Mouse (Mus musculus): ENCODE results near the gene Erbb2. TPM values are rescaled to one million over a fixed set of nuclear protein-coding genes. Genes with fewer than 3 reads are reported as not detected.
A peak's percentile ranks its signal among the peaks of the same experiment; 100 is the strongest.

The Erbb2 gene
- 13.2 and 24.4 TPM in 2 replicates for total RNA-seq (2012; rRNA removed)

DNA sequence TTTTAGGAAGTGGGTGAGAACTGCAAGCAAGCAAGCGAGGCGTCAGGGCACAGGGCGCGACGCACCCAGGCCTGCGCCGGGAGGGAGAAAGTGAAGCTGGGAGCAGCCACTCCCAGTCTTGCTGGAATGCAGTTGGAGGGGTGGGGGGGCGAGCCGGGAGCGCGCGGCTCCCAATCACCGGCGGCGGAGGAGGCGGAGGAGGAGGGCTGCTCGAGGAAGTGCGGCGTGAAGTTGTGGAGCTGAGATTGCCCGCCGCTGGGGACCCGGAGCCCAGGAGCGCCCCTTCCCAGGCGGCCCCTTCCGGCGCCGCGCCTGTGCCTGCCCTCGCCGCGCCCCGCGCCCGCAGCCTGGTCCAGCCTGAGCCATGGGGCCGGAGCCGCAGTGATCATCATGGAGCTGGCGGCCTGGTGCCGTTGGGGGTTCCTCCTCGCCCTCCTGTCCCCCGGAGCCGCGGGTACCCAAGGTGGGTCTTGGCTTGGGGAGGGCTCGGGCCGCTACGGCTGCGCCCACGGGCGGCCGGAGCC is at the start of gene Erbb2:
TSS of gene Erbb2 (plus strand) at position 198 of the 524 bp plus-strand sequence.
- H3K27ac ChIP-seq (ENCODE audit: insufficient read depth, low read depth, low read length, poor library complexity, severe bottlenecking) = no peak within 1 kb of the TSS
- peak within 1 kb of the TSS; percentile 88 for H3K9ac ChIP-seq (ENCODE audit: insufficient read depth, low read depth, low read length, poor library complexity, severe bottlenecking)
- DNase-seq (ENCODE audit: low read depth, low spot score) = peak; percentile 71
- in situ Hi-C loops (cut with MboI; ENCODE audit: low sequenced_read_pairs in 2 of 2, unreplicated experiment in 2 of 2) = no loop called here
- peak within 1 kb of the TSS; percentile 85 to 96 for H3K4me3 ChIP-seq (ENCODE audit: insufficient read depth in 1 of 2, low read depth in 1 of 2, low read length in 2 of 2, poor library complexity in 1 of 2, severe bottlenecking in 1 of 2)
- H3K36me3 ChIP-seq (ENCODE audit: control insufficient read depth, insufficient read depth, low read length, poor library complexity, severe bottlenecking) = no peaks in the 10 kb centered on the region
- peaks cover 2 to 11% of the 10 kb centered on the region in 2 experiments; a peak in 1 of 4 replicates for H3K4me1 ChIP-seq (ENCODE audit: control insufficient read depth in 2 of 2, insufficient read depth in 2 of 2, low read length in 2 of 2, poor library complexity in 1 of 2)
- H3K9me3 ChIP-seq (ENCODE audit: control insufficient read depth, insufficient read depth, low read depth, low read length) = no peaks in the 10 kb centered on the region
- TF ChIP-seq ZNF384 (IDR thresholded peaks at IDR 0.05; ENCODE audit: low read depth, low read length) (no peak), MAFK (IDR thresholded peaks at IDR 0.05; ENCODE audit: insufficient read depth, low read depth, low read length) (no peak), ZC3H11A (IDR thresholded peaks at IDR 0.05; ENCODE audit: borderline replicate concordance, low read depth, low read length) (no peak)

- DNase-seq (ENCODE audit: low read depth, low spot score) = no peak
Observed at GRCm38 (mm10) chr11:98363817-98364216, 48.5 kb upstream of the Erbb2 start.

GRCm38 (mm10) chr11:98364410-98364809 is 47.9 kb upstream of the Erbb2 start:
- H3K4me1 ChIP-seq (ENCODE audit: control insufficient read depth in 2 of 2, insufficient read depth in 2 of 2, low read length in 2 of 2, poor library complexity in 1 of 2) = 0 out of 4 replicates have a peak, but pooled peaks cover 0 to 2% of the 10 kb centered on the region in 2 experiments
- in situ Hi-C loops (cut with MboI; ENCODE audit: low sequenced_read_pairs in 2 of 2, unreplicated experiment in 2 of 2) = no loop called here
- no peak for DNase-seq (ENCODE audit: low read depth, low spot score)
- TF ChIP-seq HCFC1 (IDR thresholded peaks at IDR 0.05; ENCODE audit: borderline replicate concordance, insufficient read depth, low read length) (no peak), MAFK (IDR thresholded peaks at IDR 0.05; ENCODE audit: insufficient read depth, low read depth, low read length) (no peak), ZC3H11A (IDR thresholded peaks at IDR 0.05; ENCODE audit: borderline replicate concordance, low read depth, low read length) (no peak), CHD2 (IDR thresholded peaks at IDR 0.05; ENCODE audit: low read depth, low read length) (no peak), ZNF384 (IDR thresholded peaks at IDR 0.05; ENCODE audit: low read depth, low read length) (no peak)
- no peaks in the 10 kb centered on the region for H3K9me3 ChIP-seq (ENCODE audit: control insufficient read depth, insufficient read depth, low read depth, low read length)
- no peaks in the 10 kb centered on the region for H3K36me3 ChIP-seq (ENCODE audit: control insufficient read depth, insufficient read depth, low read length, poor library complexity, severe bottlenecking)
- H3K9ac ChIP-seq (ENCODE audit: insufficient read depth, low read depth, low read length, poor library complexity, severe bottlenecking) = no peak overlapping the region
- H3K4me3 ChIP-seq (ENCODE audit: insufficient read depth in 1 of 2, low read depth in 1 of 2, low read length in 2 of 2, poor library complexity in 1 of 2, severe bottlenecking in 1 of 2) = no peak overlapping the region
- H3K27ac ChIP-seq (ENCODE audit: insufficient read depth, low read depth, low read length, poor library complexity, severe bottlenecking) = no peak overlapping the region

More at GRCm38 (mm10) chr11:98363817-98364216, 48.5 kb upstream of the Erbb2 start:
- Histone ChIP-seq H3K4me3 (ENCODE audit: insufficient read depth in 1 of 2, low read depth in 1 of 2, low read length in 2 of 2, poor library complexity in 1 of 2, severe bottlenecking in 1 of 2) (no peak overlapping the region), H3K9ac (ENCODE audit: insufficient read depth, low read depth, low read length, poor library complexity, severe bottlenecking) (no peak overlapping the region), H3K9me3 (ENCODE audit: control insufficient read depth, insufficient read depth, low read depth, low read length) (no peaks in the 10 kb centered on the region), H3K27ac (ENCODE audit: insufficient read depth, low read depth, low read length, poor library complexity, severe bottlenecking) (no peak overlapping the region), H3K36me3 (ENCODE audit: control insufficient read depth, insufficient read depth, low read length, poor library complexity, severe bottlenecking) (no peaks in the 10 kb centered on the region), H3K4me1 (ENCODE audit: control insufficient read depth in 2 of 2, insufficient read depth in 2 of 2, low read length in 2 of 2, poor library complexity in 1 of 2) (peaks cover 0 to 4% of the 10 kb centered on the region in 2 experiments; a peak in 1 of 4 replicates)
- TF ChIP-seq MAFK (IDR thresholded peaks at IDR 0.05; ENCODE audit: insufficient read depth, low read depth, low read length) = no peak
- no peak for TF ChIP-seq ZC3H11A (IDR thresholded peaks at IDR 0.05; ENCODE audit: borderline replicate concordance, low read depth, low read length)
- no peak for TF ChIP-seq ZNF384 (IDR thresholded peaks at IDR 0.05; ENCODE audit: low read depth, low read length)
- no peak for TF ChIP-seq HCFC1 (IDR thresholded peaks at IDR 0.05; ENCODE audit: borderline replicate concordance, insufficient read depth, low read length)
- TF ChIP-seq CHD2 (IDR thresholded peaks at IDR 0.05; ENCODE audit: low read depth, low read length) = no peak
- in situ Hi-C loops (cut with MboI; ENCODE audit: low sequenced_read_pairs in 2 of 2, unreplicated experiment in 2 of 2) = no loop called here

- peaks cover 0 to 12% of the 10 kb centered on the region in 2 experiments; a peak in 2 of 4 replicates for H3K4me1 ChIP-seq (ENCODE audit: control insufficient read depth in 2 of 2, insufficient read depth in 2 of 2, low read length in 2 of 2, poor library complexity in 1 of 2)
Observed at GRCm38 (mm10) chr11:98366290-98366689, 46.0 kb upstream of the Erbb2 start.

More at GRCm38 (mm10) chr11:98366290-98366689, 46.0 kb upstream of the Erbb2 start:
- TF ChIP-seq ZNF384 (IDR thresholded peaks at IDR 0.05; ENCODE audit: low read depth, low read length) (no peak), ZC3H11A (IDR thresholded peaks at IDR 0.05; ENCODE audit: borderline replicate concordance, low read depth, low read length) (no peak), HCFC1 (IDR thresholded peaks at IDR 0.05; ENCODE audit: borderline replicate concordance, insufficient read depth, low read length) (no peak), CHD2 (IDR thresholded peaks at IDR 0.05; ENCODE audit: low read depth, low read length) (no peak), MAFK (IDR thresholded peaks at IDR 0.05; ENCODE audit: insufficient read depth, low read depth, low read length) (no peak)
- no peaks in the 10 kb centered on the region for H3K36me3 ChIP-seq (ENCODE audit: control insufficient read depth, insufficient read depth, low read length, poor library complexity, severe bottlenecking)
- no peak overlapping the region for H3K27ac ChIP-seq (ENCODE audit: insufficient read depth, low read depth, low read length, poor library complexity, severe bottlenecking)
- H3K4me3 ChIP-seq (ENCODE audit: insufficient read depth in 1 of 2, low read depth in 1 of 2, low read length in 2 of 2, poor library complexity in 1 of 2, severe bottlenecking in 1 of 2) = no peak overlapping the region
- in situ Hi-C loops (cut with MboI; ENCODE audit: low sequenced_read_pairs in 2 of 2, unreplicated experiment in 2 of 2) = no loop called here
- H3K9me3 ChIP-seq (ENCODE audit: control insufficient read depth, insufficient read depth, low read depth, low read length) = no peaks in the 10 kb centered on the region
- no peak for DNase-seq (ENCODE audit: low read depth, low spot score)
- H3K9ac ChIP-seq (ENCODE audit: insufficient read depth, low read depth, low read length, poor library complexity, severe bottlenecking) = no peak overlapping the region
